Mouse (Mus musculus) left cerebral cortex, postnatal 36 days (tissue): ENCODE data around the gene Herc1. TPM values are rescaled to one million over a fixed set of nuclear protein-coding genes. Genes with fewer than 3 reads are reported as not detected.

Source experiments
- DNase-seq, 2 experiments: peaks; one replicate each; pipeline ENCODE4 v3.0.0; 2021 to 2022; ENCODE audit warnings: low spot score in 2 of 2, mixed read lengths in 1 of 2
- intact Hi-C: fragments of 180-260 bp; cut with DNase I; formaldehyde crosslinking; loops from one replicate; pipeline ENCODE4 v1.15.1; 2025
- total RNA-seq, 2 experiments: library from RNA; stranded (reverse); gene quantifications; 2 replicates each; pipeline ENCODE4 v1.2.3; 2021

Gene Herc1
- total RNA-seq, 2 experiments from 2014 or later = 115 to 134 TPM

- intact Hi-C loops = loop anchor here (2.0 to 10.0 kb wide), 4 partner anchors 79 to 431 kb away; partner anchors contain the start of genes Rps27l and Usp3
- DNase-seq = no peak
Observed at GRCm38 (mm10) chr9:66513661-66514255, 163.5 kb downstream of the Herc1 start.

GRCm38 (mm10) chr9:66514256-66514770, 164.1 kb downstream of the Herc1 start, which contains the start of gene Fbxl22:
Gene Fbxl22 (minus strand): TSS chr9:66514593.
- intact Hi-C loops = loop anchor here (5.0 to 10.0 kb wide), 3 partner anchors 278 to 430 kb away; partner anchors contain the start of gene Rps27l
- peak in 1 of 2 experiments; percentile 47 for DNase-seq

GRCm38 (mm10) chr9:66515115-66515514, 164.9 kb downstream of the Herc1 start:
- intact Hi-C loops = loop anchor here (10.0 kb wide), 1 partner anchor 430 kb away; the partner anchor contains the start of gene Rps27l
- DNase-seq = no peak

- intact Hi-C loops = loop anchor here (10.0 kb wide), 1 partner anchor 429 kb away; the partner anchor contains the start of gene Rps27l
- no peak for DNase-seq
Observed at GRCm38 (mm10) chr9:66515680-66516210, 165.5 kb downstream of the Herc1 start.

GRCm38 (mm10) chr9:66516296-66516940, 166.2 kb downstream of the Herc1 start:
- DNase-seq = no peak
- intact Hi-C loops = loop anchor here (10.0 kb wide), 1 partner anchor 428 kb away; the partner anchor contains the start of gene Rps27l

GRCm38 (mm10) chr9:66517746-66518145, 167.5 kb downstream of the Herc1 start:
- no peak for DNase-seq
- intact Hi-C loops = loop anchor here (10.0 kb wide), 1 partner anchor 427 kb away; the partner anchor contains the start of gene Rps27l

GRCm38 (mm10) chr9:66518251-66518650, 168.0 kb downstream of the Herc1 start:
- intact Hi-C loops = loop anchor here (10.0 kb wide), 1 partner anchor 427 kb away; the partner anchor contains the start of gene Rps27l
- DNase-seq = no peak

GRCm38 (mm10) chr9:66518901-66519300, 168.7 kb downstream of the Herc1 start:
- no peak for DNase-seq
- intact Hi-C loops = loop anchor here (10.0 kb wide), 1 partner anchor 426 kb away; the partner anchor contains the start of gene Rps27l

- DNase-seq = no peak
- intact Hi-C loops = no loop called here
Observed at GRCm38 (mm10) chr9:66520299-66520698, 170.0 kb downstream of the Herc1 start.

GRCm38 (mm10) chr9:66521595-66521994, 171.3 kb downstream of the Herc1 start:
- DNase-seq = no peak
- intact Hi-C loops = no loop called here

GRCm38 (mm10) chr9:66542785-66543184, 192.5 kb downstream of the Herc1 start:
- intact Hi-C loops = no loop called here

More at GRCm38 (mm10) chr9:66542785-66543184, 192.5 kb downstream of the Herc1 start:
- no peak for DNase-seq

Other genes starting within 250 kb of the Herc1 start
- gene Snx1, start 223.9 kb upstream of the Herc1 start, total RNA-seq = 10 to 100 TPM; 71.1 to 76.1 TPM
- gene Ciao2a, start 223.8 kb upstream of the Herc1 start, total RNA-seq = 10 to 100 TPM; 26.4 to 28.0 TPM
- 1 to 10 TPM; 2.4 to 3.6 TPM for gene Dapk2, start 192.2 kb upstream of the Herc1 start, total RNA-seq
- under 1 TPM; 0.35 to 0.52 TPM for gene Fbxl22, start 164.1 kb downstream of the Herc1 start, total RNA-seq
- 10 to 100 TPM; 33.5 to 36.8 TPM for gene Usp3, start 242.7 kb downstream of the Herc1 start, total RNA-seq